Mouse (Mus musculus) stomach, postnatal 0 days (tissue): ENCODE measurements around the gene Spred3. TPM values are rescaled to one million over a fixed set of nuclear protein-coding genes. Genes with fewer than 3 reads are reported as not detected.
A peak's percentile ranks its signal among the peaks of the same experiment; 100 is the strongest.

Experiments
- ATAC-seq: fragments of 200-750 bp; cut with Nextera tagmentation; 2 replicates; pipeline ENCODE4 v1.8.0; 2017; ENCODE audit not compliant: low FRiP score, low TSS enrichment
- DNase-seq: peaks from one replicate; pipeline ENCODE4 v3.0.0-alpha.2; 2016; ENCODE audit warnings: low spot score
- H3K27ac ChIP-seq: fragments of 300-500 bp; sonication (generic); replicated peaks from 2 replicates; pipeline ENCODE4 v1.5.1; 2014; ENCODE audit warnings: mild to moderate bottlenecking, control low read depth
- H3K27me3 ChIP-seq: fragments of 300-500 bp; sonication (generic); 2 replicates; pipeline ENCODE4 v1.6.1; 2014; ENCODE audit warnings: low read length; ENCODE audit not compliant: control insufficient read depth, insufficient read depth
- H3K36me3 ChIP-seq: fragments of 300-500 bp; sonication (generic); 2 replicates; pipeline ENCODE4 v1.6.1; 2014; ENCODE audit warnings: low read length, mixed read lengths; ENCODE audit not compliant: control insufficient read depth, insufficient read depth
- H3K4me1 ChIP-seq: fragments of 300-500 bp; sonication (generic); replicated peaks from 2 replicates; pipeline ENCODE4 v1.6.1; 2014; ENCODE audit warnings: antibody characterized with exemption; ENCODE audit not compliant: control insufficient read depth, insufficient read depth
- H3K4me2 ChIP-seq: fragments of 300-500 bp; sonication (generic); replicated peaks from 2 replicates; pipeline ENCODE4 v1.6.1; 2014; ENCODE audit warnings: low read depth, mild to moderate bottlenecking, control low read depth, moderate library complexity
- H3K4me3 ChIP-seq: fragments of 300-500 bp; sonication (generic); 2 replicates; pipeline ENCODE4 v1.5.1; 2014; ENCODE audit warnings: low read depth, low read length, control low read depth
- H3K9ac ChIP-seq: fragments of 300-500 bp; sonication (generic); 2 replicates; pipeline ENCODE4 v1.6.1; 2014; ENCODE audit warnings: mild to moderate bottlenecking, low read length, control low read depth, mixed read lengths
- H3K9me3 ChIP-seq: fragments of 300-500 bp; sonication (generic); 2 replicates; pipeline ENCODE4 v1.6.1; 2016; ENCODE audit warnings: low read length; ENCODE audit not compliant: control insufficient read depth
- CTCF ChIP-seq: IDR thresholded peaks from 2 replicates; pipeline ENCODE4 v1.5.1; 2016; ENCODE audit warnings: antibody characterized with exemption, low read depth, mild to moderate bottlenecking, moderate library complexity
- EP300 ChIP-seq: optimal IDR thresholded peaks from 2 replicates; pipeline ENCODE3; 2016; ENCODE audit warnings: antibody characterized with exemption
- WGBS: fragments of 180-500 bp; shearing (Covaris S2); extraction: QIAGEN DNeasy Blood & Tissue Kit; methylation state at CpG from one replicate; pipeline ENCODE4 v1.1.7; 2014; 5-methylcytosine and 5-hydroxymethylcytosine counted together
- polyA plus RNA-seq: library from polyadenylated mRNA; unstranded; fragments of >200 nt; fragmentation: Nextera tagmentation; extraction: Ambion mirVana; gene quantifications from 2 replicates; pipeline ENCODE4 v1.2.1, GENCODE M21; 2015

Spred3 gene
- polyA plus RNA-seq, 1 experiment from 2014 or later: 0.95 TPM

DNA sequence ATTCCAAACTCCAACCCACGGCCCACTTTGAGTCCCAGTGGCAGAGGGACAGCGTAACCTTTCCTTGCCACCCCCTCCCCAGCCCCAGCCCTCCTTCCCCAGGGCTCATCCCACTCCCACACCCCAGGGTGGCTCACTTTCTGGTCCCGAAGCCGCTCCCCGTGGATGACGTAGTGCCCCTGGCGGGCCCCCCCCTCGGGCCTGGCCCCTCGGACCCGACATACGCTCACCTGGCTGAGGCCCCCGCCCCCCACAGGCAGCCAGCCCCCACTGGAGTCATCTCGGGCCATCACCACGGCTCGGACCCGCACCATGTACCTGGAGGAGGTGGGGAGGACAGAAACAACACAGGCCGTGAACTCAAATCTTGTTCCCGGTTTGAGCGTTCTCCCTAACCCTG lies 2.6 kb downstream of the Spred3 start:
- Histone ChIP-seq H3K9me3 (no peaks in the 10 kb centered on the region), H3K4me1 (peaks cover 6% of the 10 kb centered on the region; the same call in 1 of the 2 replicates), H3K4me2 (no peak overlapping the region), H3K36me3 (no peaks in the 10 kb centered on the region; the same call in 1 of the 2 replicates), H3K27ac (no peak overlapping the region), H3K9ac (no peak overlapping the region), H3K27me3 (no peaks in the 10 kb centered on the region), H3K4me3 (no peak overlapping the region)
- TF ChIP-seq CTCF: no peak
- TF ChIP-seq EP300: no peak
- ATAC-seq (no peak), DNase-seq (no peak)
- WGBS: 33% methylated on average over 18 of the region's 19 CpGs

DNA sequence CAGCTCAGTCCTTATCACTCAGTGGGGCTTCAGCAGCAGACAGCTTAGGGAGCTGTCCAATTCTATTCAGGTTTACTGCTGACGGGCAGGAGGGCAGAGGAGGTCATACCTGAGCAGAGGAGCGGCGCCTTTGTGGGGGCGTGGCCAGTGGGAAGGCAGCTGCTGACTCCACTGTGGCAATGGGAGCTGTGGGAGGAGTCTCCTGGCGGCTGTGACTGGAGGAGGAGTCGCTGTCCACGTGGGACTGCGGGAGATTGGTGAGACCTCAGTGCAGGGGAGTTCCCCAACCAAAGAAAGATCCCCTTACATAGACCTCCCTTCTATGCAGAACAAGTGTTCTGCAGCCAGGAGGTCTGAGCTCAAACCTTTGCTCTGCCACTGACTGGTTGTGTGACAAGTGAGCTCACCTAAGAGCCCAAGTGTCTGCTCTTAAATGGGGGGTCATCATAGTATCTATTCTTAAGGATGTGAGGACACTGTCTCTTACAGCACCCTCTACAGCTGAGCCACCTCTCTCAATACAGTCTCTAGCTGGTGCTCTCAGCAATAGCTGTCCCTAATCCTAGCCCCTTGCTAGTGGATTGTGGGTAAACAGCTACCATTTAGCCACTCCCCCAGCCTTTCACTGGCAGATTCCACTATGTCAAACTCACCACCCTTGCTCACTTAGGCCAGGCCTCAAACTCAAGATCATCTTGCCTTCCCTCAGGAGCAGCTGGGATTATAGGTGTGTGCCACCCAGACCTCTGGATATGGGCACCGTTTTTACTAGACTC lies 7.3 kb downstream of the Spred3 start:
- no peak overlapping the region for H3K9ac ChIP-seq
- H3K9me3 ChIP-seq: no peaks in the 10 kb centered on the region
- H3K4me1 ChIP-seq: no peaks in the 10 kb centered on the region
- H3K27ac ChIP-seq: no peak overlapping the region
- ATAC-seq (peak; percentile 84), DNase-seq (peak; percentile 91)
- WGBS: 12% methylated on average over 9 of the region's 9 CpGs
- H3K27me3 ChIP-seq: no peaks in the 10 kb centered on the region
- H3K4me3 ChIP-seq: no peak overlapping the region
- TF ChIP-seq EP300 (no peak), CTCF (no peak)
- H3K36me3 ChIP-seq: no peaks in the 10 kb centered on the region
- no peak overlapping the region for H3K4me2 ChIP-seq

- TF ChIP-seq EP300: no peak
- no peak for TF ChIP-seq CTCF
- Histone ChIP-seq H3K36me3 (no peaks in the 10 kb centered on the region), H3K27me3 (no peaks in the 10 kb centered on the region), H3K4me1 (no peaks in the 10 kb centered on the region), H3K9ac (no peak overlapping the region), H3K27ac (no peak overlapping the region), H3K4me3 (no peak overlapping the region), H3K4me2 (no peak overlapping the region), H3K9me3 (no peaks in the 10 kb centered on the region)
- 64% methylated on average over 5 of the region's 5 CpGs for WGBS
- ATAC-seq: no peak
- no peak for DNase-seq
Observed at GRCm38 (mm10) chr7:29162294-29162693, 7.9 kb downstream of the Spred3 start.

DNA sequence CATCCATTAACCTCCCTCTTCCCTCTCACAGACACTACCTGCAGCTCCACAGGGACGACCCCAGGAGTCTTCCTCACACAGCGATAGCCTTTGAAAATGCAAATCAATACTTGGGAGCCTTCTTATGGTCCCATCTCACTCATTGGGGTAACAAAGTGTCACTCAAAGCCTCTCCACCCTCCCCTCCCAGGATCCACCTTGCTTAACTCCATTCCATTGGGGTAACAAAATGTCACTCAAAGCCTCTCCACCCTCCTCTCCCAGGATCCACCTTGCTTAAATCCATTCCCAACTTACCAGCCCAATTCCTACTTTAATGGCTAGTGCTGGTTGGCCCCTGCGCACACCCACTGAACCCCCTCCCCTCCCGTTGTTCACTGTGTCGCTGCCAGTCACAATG lies 11.9 kb downstream of the Spred3 start:
- Histone ChIP-seq H3K36me3 (peaks cover 2% of the 10 kb centered on the region; the same call in 1 of the 2 replicates), H3K4me2 (no peak overlapping the region), H3K9me3 (no peaks in the 10 kb centered on the region), H3K4me3 (no peak overlapping the region), H3K4me1 (no peaks in the 10 kb centered on the region), H3K27me3 (no peaks in the 10 kb centered on the region), H3K9ac (no peak overlapping the region), H3K27ac (no peak overlapping the region)
- ATAC-seq (no peak), DNase-seq (no peak)
- TF ChIP-seq EP300: no peak
- TF ChIP-seq CTCF: no peak
- 5% methylated on average over 5 of the region's 5 CpGs for WGBS

- Histone ChIP-seq H3K4me1 (no peaks in the 10 kb centered on the region), H3K27ac (peak within 1 kb of the TSS; percentile 91), H3K4me3 (peak within 1 kb of the TSS; percentile 83), H3K36me3 (peaks cover 3% of the 10 kb centered on the region; the same call in 1 of the 2 replicates), H3K9me3 (no peaks in the 10 kb centered on the region), H3K4me2 (peak within 1 kb of the TSS; percentile 99), H3K9ac (peak within 1 kb of the TSS; percentile 88), H3K27me3 (no peaks in the 10 kb centered on the region)
- 2% methylated on average over 63 of the region's 68 CpGs for WGBS
- TF ChIP-seq EP300 (no peak), CTCF (peak; percentile 61)
- DNase-seq (peak; percentile 89), ATAC-seq (peak; percentile 81)
Observed at GRCm38 (mm10) chr7:29155838-29156782, 14.1 kb downstream of the Spred3 start, which contains the start of gene Fam98c. Gene Fam98c, minus strand, starts transcription at chr7:29156234.
